Mouse (Mus musculus) embryonic stem cell, embryonic (primary cell): ENCODE measurements around the gene Ccdc186.
"Not testable (repeated sequence)": the region's sequence is repeated elsewhere in the genome, so short reads cannot be mapped to it uniquely, and the experiment has no call there.

Experiments
- CTCF ChIA-PET, 4 experiments: fragments of 300-600 bp in 2 of 4; fragments of 350-600 bp in 2 of 4; sonication (Branson Sonifier 250); formaldehyde crosslinking; loops; one replicate each; lab custom pipeline; 2022; ENCODE audit warnings: inconsistent platforms in 2 of 4; lab: Charles Lee
- POLR2A ChIA-PET, 4 experiments: fragments of 300-600 bp in 2 of 4; fragments of 350-600 bp in 2 of 4; sonication (Branson Sonifier 250); formaldehyde crosslinking; loops; one replicate each; lab custom pipeline; 2022; ENCODE audit warnings: antibody characterized with exemption in 4 of 4, inconsistent platforms in 1 of 4; lab: Charles Lee

The Ccdc186 gene

GRCm38 (mm10) chr19:56810641-56811146 lies 11.3 kb downstream of the Ccdc186 start:
- ChIA-PET CTCF (interaction anchor here in 1 of 4 experiments (0.8 kb wide), 1 partner anchor 472 kb away, joined by 3 read pairs; no protein-coding TSS in a partner anchor), POLR2A (interaction anchor here in 3 of 4 experiments (0.6 to 1.4 kb wide), 3 partner anchors 11 to 97 kb away, joined by 3 to 4 read pairs (median 4); partner anchors contain the start of gene Ccdc186 (in 2 of the 3))

- ChIA-PET CTCF (interaction anchor here in 2 of 4 experiments (1.2 to 2.1 kb wide), 3 partner anchors 23 to 100 kb away, joined by 3 to 8 read pairs (median 3); no protein-coding TSS in a partner anchor), POLR2A (interaction anchor here in 1 of 4 experiments (0.9 to 1.0 kb wide), 3 partner anchors 8 to 156 kb away, joined by 3 to 4 read pairs (median 3); no protein-coding TSS in a partner anchor)
These were observed 13.2 kb downstream of the Ccdc186 start for GRCm38 (mm10) chr19:56808771-56809170.

- ChIA-PET CTCF (no interaction called here), POLR2A (interaction anchor here in 1 of 4 experiments (1.4 kb wide), 1 partner anchor 10 kb away, joined by 3 read pairs; no protein-coding TSS in a partner anchor)
These were observed 14.9 kb downstream of the Ccdc186 start for GRCm38 (mm10) chr19:56807122-56807521.

- ChIA-PET POLR2A (interaction anchor here in 1 of 4 experiments (1.0 kb wide), 1 partner anchor 10 kb away, joined by 3 read pairs; no protein-coding TSS in a partner anchor), CTCF (interaction anchor here in 1 of 4 experiments (1.2 kb wide), 1 partner anchor 240 kb away, joined by 3 read pairs; no protein-coding TSS in a partner anchor)
These were observed 16.6 kb downstream of the Ccdc186 start for GRCm38 (mm10) chr19:56805366-56805765.

- ChIA-PET POLR2A (no interaction called here), CTCF (no interaction called here)
These were observed 19.6 kb downstream of the Ccdc186 start for GRCm38 (mm10) chr19:56802352-56802746.

- CTCF ChIA-PET, result interaction anchor here in 1 of 4 experiments (1.5 kb wide), 1 partner anchor 26 kb away, joined by 3 read pairs; no protein-coding TSS in a partner anchor
- POLR2A ChIA-PET, result interaction anchor here in 1 of 4 experiments (0.6 to 1.1 kb wide), 3 partner anchors 10 to 559 kb away, joined by 3 read pairs; no protein-coding TSS in a partner anchor
These were observed 20.2 kb downstream of the Ccdc186 start for GRCm38 (mm10) chr19:56801656-56802351.

GRCm38 (mm10) chr19:56800930-56801655 lies 20.9 kb downstream of the Ccdc186 start:
- ChIA-PET POLR2A (interaction anchor here in 2 of 4 experiments (0.6 to 1.1 kb wide), 4 partner anchors 9 to 560 kb away, joined by 3 read pairs; no protein-coding TSS in a partner anchor), CTCF (interaction anchor here in 1 of 4 experiments (1.5 kb wide), 1 partner anchor 25 kb away, joined by 3 read pairs; no protein-coding TSS in a partner anchor)

GRCm38 (mm10) chr19:56800226-56800625 lies 21.8 kb downstream of the Ccdc186 start:
- ChIA-PET POLR2A (interaction anchor here in 1 of 4 experiments (0.5 kb wide), 1 partner anchor 73 kb away, joined by 7 read pairs; no protein-coding TSS in a partner anchor), CTCF (interaction anchor here in 1 of 4 experiments (1.5 kb wide), 1 partner anchor 24 kb away, joined by 3 read pairs; no protein-coding TSS in a partner anchor)

GRCm38 (mm10) chr19:56797376-56797775 lies 24.6 kb downstream of the Ccdc186 start:
- ChIA-PET POLR2A (interaction anchor here in 2 of 4 experiments (1.1 to 1.5 kb wide), 2 partner anchors 9 to 11 kb away, joined by 3 read pairs; no protein-coding TSS in a partner anchor), CTCF (no interaction called here)

- POLR2A ChIA-PET, result no interaction called here
These were observed 33.0 kb downstream of the Ccdc186 start for GRCm38 (mm10) chr19:56788952-56789351.

GRCm38 (mm10) chr19:56787911-56788310 lies 34.1 kb downstream of the Ccdc186 start:
- CTCF ChIA-PET, result no interaction called here
- POLR2A ChIA-PET, result interaction anchor here in 1 of 4 experiments (1.5 kb wide), 1 partner anchor 12 kb away, joined by 3 read pairs; no protein-coding TSS in a partner anchor

More at GRCm38 (mm10) chr19:56788952-56789351, 33.0 kb downstream of the Ccdc186 start:
- CTCF ChIA-PET, result no interaction called here

GRCm38 (mm10) chr19:56778532-56778931 lies 43.5 kb downstream of the Ccdc186 start:
- POLR2A ChIA-PET, CTCF ChIA-PET: not testable (repeated sequence)

- POLR2A ChIA-PET, result interaction anchor here in 2 of 4 experiments (1.1 to 1.3 kb wide), 4 partner anchors 9 to 229 kb away, joined by 3 read pairs; no protein-coding TSS in a partner anchor
These were observed 45.1 kb downstream of the Ccdc186 start for GRCm38 (mm10) chr19:56776719-56777382.

GRCm38 (mm10) chr19:56775893-56776718 lies 45.9 kb downstream of the Ccdc186 start:
- POLR2A ChIA-PET, result interaction anchor here in 2 of 4 experiments (0.7 to 1.3 kb wide), 7 partner anchors 10 to 376 kb away, joined by 3 read pairs; partner anchors contain the start of genes Dclre1a (in 1 of the 2) and Nhlrc2 (in 1 of the 2)

More at GRCm38 (mm10) chr19:56776719-56777382, 45.1 kb downstream of the Ccdc186 start:
- CTCF ChIA-PET, result interaction anchor here (0.7 to 2.1 kb wide), 20 partner anchors 10 to 426 kb away, joined by 3 to 17 read pairs (median 4); no protein-coding TSS in a partner anchor

GRCm38 (mm10) chr19:56774971-56775892 lies 46.8 kb downstream of the Ccdc186 start:
- ChIA-PET CTCF (interaction anchor here in 3 of 4 experiments (0.6 to 2.1 kb wide), 14 partner anchors 15 to 424 kb away, joined by 3 to 17 read pairs (median 4); no protein-coding TSS in a partner anchor), POLR2A (interaction anchor here in 2 of 4 experiments (0.7 to 1.3 kb wide), 5 partner anchors 12 to 375 kb away, joined by 3 read pairs; partner anchors contain the start of genes Dclre1a (in 1 of the 2) and Nhlrc2 (in 1 of the 2))

More at GRCm38 (mm10) chr19:56775893-56776718, 45.9 kb downstream of the Ccdc186 start:
- CTCF ChIA-PET, result interaction anchor here (0.6 to 2.1 kb wide), 23 partner anchors 11 to 425 kb away, joined by 3 to 17 read pairs (median 3); no protein-coding TSS in a partner anchor
